Mouse (Mus musculus): Measurements from ENCODE around the gene Prr18. TPM values are rescaled to one million over a fixed set of nuclear protein-coding genes. Genes with fewer than 3 reads are reported as not detected.

Prr18 gene
- polyA plus RNA-seq, 1 experiment from 2014 or later, result 0.31 TPM

DNA sequence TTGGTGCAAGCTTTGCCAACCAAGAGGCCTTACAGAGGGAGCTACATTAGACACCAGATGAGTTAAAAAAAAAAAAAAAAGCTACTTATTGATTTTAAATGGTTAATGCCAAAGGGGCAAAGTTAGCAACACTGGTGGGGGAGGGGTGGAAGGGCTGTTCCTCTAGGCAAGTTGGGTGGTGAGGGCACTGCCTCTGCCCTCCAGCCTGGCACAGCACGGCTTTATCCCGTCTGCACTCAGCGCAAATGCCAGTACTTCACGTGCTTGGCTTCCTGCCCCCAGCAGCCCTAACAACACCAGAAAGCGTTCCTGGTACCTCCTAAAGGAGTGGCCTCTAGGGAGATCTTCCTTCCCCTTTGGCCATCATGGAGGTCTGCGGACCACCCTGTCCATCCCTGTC lies 6.2 kb downstream of the Prr18 start:
- H3K4me3 ChIP-seq (ENCODE audit: low read depth, low read length), result no peak overlapping the region
- no peaks in the 10 kb centered on the region for H3K9me3 ChIP-seq (replicated peaks; ENCODE audit: control insufficient read depth, low read length)
- peaks cover 36% of the 10 kb centered on the region for H3K27me3 ChIP-seq (ENCODE audit: control insufficient read depth, insufficient read depth, low read length)
- 66% methylated on average over 6 of the region's 6 CpGs for WGBS
- H3K36me3 ChIP-seq (replicated peaks; ENCODE audit: control insufficient read depth, insufficient read depth, low read depth, low read length), result no peaks in the 10 kb centered on the region
- no peak overlapping the region for H3K27ac ChIP-seq (replicated peaks; ENCODE audit: low read depth, low read length)
- H3K4me2 ChIP-seq (ENCODE audit: low read depth, low read length), result no peak overlapping the region
- no peak overlapping the region for H3K9ac ChIP-seq (replicated peaks; ENCODE audit: low read length)
- DNase-seq (ENCODE audit: low spot score), result no peak
- ATAC-seq (replicated peaks; ENCODE audit: insufficient number of reproducible peaks, low FRiP score, low TSS enrichment, low read depth), result no peak
- peaks cover 3% of the 10 kb centered on the region for H3K4me1 ChIP-seq (ENCODE audit: control insufficient read depth, insufficient read depth, low read length)

DNA sequence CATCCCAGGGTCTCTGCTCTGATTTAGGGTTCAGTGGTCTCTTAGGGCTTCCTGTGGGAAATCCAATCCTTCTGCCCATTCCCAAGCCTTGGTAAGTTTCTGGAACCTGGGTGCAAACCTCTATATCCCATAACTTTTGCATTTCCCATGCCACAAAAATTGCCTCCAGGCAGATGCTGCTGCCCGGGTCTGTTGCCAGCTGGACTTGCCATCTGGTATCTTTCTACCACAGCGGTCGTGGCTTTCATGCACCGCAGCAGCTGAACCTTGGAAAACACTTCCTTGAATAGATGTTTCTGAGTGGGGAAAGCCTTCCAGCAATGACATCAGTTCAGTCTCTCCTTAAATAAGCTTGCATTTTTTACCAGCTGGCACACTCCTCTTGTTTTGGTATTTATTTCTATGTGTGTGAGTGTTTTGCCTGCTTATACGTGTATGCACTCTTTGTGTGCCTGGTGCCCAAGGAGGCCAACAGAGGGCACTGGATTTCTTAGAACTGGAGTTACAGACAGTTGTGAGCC lies 10.6 kb downstream of the Prr18 start:
- no peaks in the 10 kb centered on the region for H3K4me1 ChIP-seq (ENCODE audit: control insufficient read depth, insufficient read depth, low read length)
- no peak overlapping the region for H3K4me3 ChIP-seq (ENCODE audit: low read depth, low read length)
- no peak overlapping the region for H3K9ac ChIP-seq (replicated peaks; ENCODE audit: low read length)
- ATAC-seq (replicated peaks; ENCODE audit: insufficient number of reproducible peaks, low FRiP score, low TSS enrichment, low read depth) (no peak), DNase-seq (ENCODE audit: low spot score) (no peak)
- H3K4me2 ChIP-seq (ENCODE audit: low read depth, low read length), result no peak overlapping the region
- no peaks in the 10 kb centered on the region for H3K9me3 ChIP-seq (replicated peaks; ENCODE audit: control insufficient read depth, low read length)
- WGBS, result 86% methylated on average over 5 of the region's 5 CpGs
- no peak overlapping the region for H3K27ac ChIP-seq (replicated peaks; ENCODE audit: low read depth, low read length)
- no peaks in the 10 kb centered on the region for H3K27me3 ChIP-seq (ENCODE audit: control insufficient read depth, insufficient read depth, low read length)
- no peaks in the 10 kb centered on the region for H3K36me3 ChIP-seq (replicated peaks; ENCODE audit: control insufficient read depth, insufficient read depth, low read depth, low read length)

DNA sequence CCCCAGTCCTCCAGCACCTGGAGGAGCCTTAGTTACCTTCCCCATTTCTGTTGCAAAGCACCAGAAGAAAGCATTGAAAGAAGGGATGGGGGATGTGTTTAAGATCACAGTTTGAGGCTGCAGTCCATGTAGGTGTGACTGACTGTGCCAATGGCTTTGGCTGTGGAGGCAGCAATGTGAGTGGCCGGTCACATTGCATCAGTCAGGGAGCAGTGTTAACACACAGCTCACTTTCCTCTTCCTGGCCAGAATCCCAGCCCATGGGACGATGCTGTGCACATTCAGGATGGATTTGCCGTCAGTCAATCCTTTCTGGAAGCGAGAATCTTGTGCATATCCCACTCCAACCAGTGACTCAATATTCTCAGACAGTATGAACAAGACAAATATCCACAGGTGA lies 11.7 kb downstream of the Prr18 start:
- ATAC-seq (replicated peaks; ENCODE audit: insufficient number of reproducible peaks, low FRiP score, low TSS enrichment, low read depth) (no peak), DNase-seq (ENCODE audit: low spot score) (no peak)
- Histone ChIP-seq H3K4me2 (ENCODE audit: low read depth, low read length) (no peak overlapping the region), H3K27me3 (ENCODE audit: control insufficient read depth, insufficient read depth, low read length) (no peaks in the 10 kb centered on the region), H3K4me3 (ENCODE audit: low read depth, low read length) (no peak overlapping the region), H3K27ac (replicated peaks; ENCODE audit: low read depth, low read length) (no peak overlapping the region), H3K36me3 (replicated peaks; ENCODE audit: control insufficient read depth, insufficient read depth, low read depth, low read length) (no peaks in the 10 kb centered on the region), H3K4me1 (ENCODE audit: control insufficient read depth, insufficient read depth, low read length) (no peaks in the 10 kb centered on the region), H3K9me3 (replicated peaks; ENCODE audit: control insufficient read depth, low read length) (no peaks in the 10 kb centered on the region), H3K9ac (replicated peaks; ENCODE audit: low read length) (no peak overlapping the region)
- 85% methylated on average over 4 of the region's 4 CpGs for WGBS

DNA sequence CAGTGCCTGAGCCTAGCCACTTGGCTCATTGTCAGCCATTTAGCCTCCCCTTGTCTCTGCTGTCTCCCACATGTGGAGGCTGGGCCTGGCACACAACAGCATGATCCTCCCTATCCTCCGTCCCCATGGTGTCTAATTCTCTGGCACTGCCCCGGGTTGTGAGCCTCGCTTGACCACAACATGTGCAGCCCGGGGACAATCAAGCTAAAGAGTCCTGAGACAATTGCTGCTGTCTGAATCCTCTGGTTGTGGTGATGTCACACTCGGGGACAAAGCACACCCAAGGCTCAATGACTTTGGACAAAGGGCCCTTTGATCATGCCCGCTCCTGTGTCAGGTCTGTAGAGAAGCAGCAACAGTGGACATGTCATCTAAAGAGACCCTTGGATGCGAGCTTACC lies 13.8 kb downstream of the Prr18 start:
- Histone ChIP-seq H3K4me3 (ENCODE audit: low read depth, low read length) (no peak overlapping the region), H3K27me3 (ENCODE audit: control insufficient read depth, insufficient read depth, low read length) (no peaks in the 10 kb centered on the region), H3K4me1 (ENCODE audit: control insufficient read depth, insufficient read depth, low read length) (no peaks in the 10 kb centered on the region), H3K4me2 (ENCODE audit: low read depth, low read length) (no peak overlapping the region), H3K36me3 (replicated peaks; ENCODE audit: control insufficient read depth, insufficient read depth, low read depth, low read length) (no peaks in the 10 kb centered on the region), H3K9ac (replicated peaks; ENCODE audit: low read length) (no peak overlapping the region; the same call in 1 of the 2 replicates), H3K27ac (replicated peaks; ENCODE audit: low read depth, low read length) (no peak overlapping the region), H3K9me3 (replicated peaks; ENCODE audit: control insufficient read depth, low read length) (no peaks in the 10 kb centered on the region)
- 51% methylated on average over 7 of the region's 7 CpGs for WGBS
- DNase-seq (ENCODE audit: low spot score), result no peak
- ATAC-seq (replicated peaks; ENCODE audit: insufficient number of reproducible peaks, low FRiP score, low TSS enrichment, low read depth), result no peak

- H3K27me3 ChIP-seq (ENCODE audit: control insufficient read depth, insufficient read depth, low read length), result no peaks in the 10 kb centered on the region
- no peak within 1 kb of the TSS for H3K4me3 ChIP-seq (ENCODE audit: low read depth, low read length)
- DNase-seq (ENCODE audit: low spot score), result no peak
- no peaks in the 10 kb centered on the region for H3K36me3 ChIP-seq (replicated peaks; ENCODE audit: control insufficient read depth, insufficient read depth, low read depth, low read length)
- no peak within 1 kb of the TSS for H3K27ac ChIP-seq (replicated peaks; ENCODE audit: low read depth, low read length)
- no peaks in the 10 kb centered on the region for H3K9me3 ChIP-seq (replicated peaks; ENCODE audit: control insufficient read depth, low read length)
- WGBS, result 83% methylated on average over 6 of the region's 6 CpGs
- ATAC-seq (replicated peaks; ENCODE audit: insufficient number of reproducible peaks, low FRiP score, low TSS enrichment, low read depth), result no peak
- H3K4me1 ChIP-seq (ENCODE audit: control insufficient read depth, insufficient read depth, low read length), result no peaks in the 10 kb centered on the region
- no peak within 1 kb of the TSS for H3K9ac ChIP-seq (replicated peaks; ENCODE audit: low read length)
- H3K4me2 ChIP-seq (ENCODE audit: low read depth, low read length), result no peak within 1 kb of the TSS
Measured at GRCm38 (mm10) chr17:8355692-8356091, 18.4 kb downstream of the Prr18 start, which contains the start of gene T2. T2 (plus strand) TSS chr17:8355992.

DNA sequence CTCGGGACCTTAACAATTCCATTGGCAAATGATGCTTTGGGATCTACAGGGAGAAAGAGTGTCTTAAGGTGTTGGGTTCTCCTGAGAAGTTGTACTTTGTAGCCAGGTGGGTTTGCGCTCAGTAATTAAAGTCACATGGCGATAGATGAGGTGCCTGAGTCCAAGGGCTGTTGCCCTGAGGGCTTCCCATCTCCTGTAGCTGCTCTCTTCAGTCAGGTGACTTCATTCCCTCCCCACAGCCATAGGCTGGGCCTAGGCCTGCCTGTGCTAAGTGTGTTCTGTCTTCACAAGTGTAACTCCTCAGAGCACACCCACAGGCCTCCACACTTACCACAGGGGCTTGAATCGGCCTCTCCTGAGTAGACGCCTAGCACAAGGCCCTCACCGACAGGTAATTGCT lies 20.2 kb downstream of the Prr18 start:
- H3K36me3 ChIP-seq (replicated peaks; ENCODE audit: control insufficient read depth, insufficient read depth, low read depth, low read length), result no peaks in the 10 kb centered on the region
- no peaks in the 10 kb centered on the region for H3K9me3 ChIP-seq (replicated peaks; ENCODE audit: control insufficient read depth, low read length)
- ATAC-seq (replicated peaks; ENCODE audit: insufficient number of reproducible peaks, low FRiP score, low TSS enrichment, low read depth) (no peak), DNase-seq (ENCODE audit: low spot score) (no peak)
- H3K4me3 ChIP-seq (ENCODE audit: low read depth, low read length), result no peak overlapping the region
- 79% methylated on average over 6 of the region's 6 CpGs for WGBS
- no peak overlapping the region for H3K4me2 ChIP-seq (ENCODE audit: low read depth, low read length)
- H3K27me3 ChIP-seq (ENCODE audit: control insufficient read depth, insufficient read depth, low read length), result no peaks in the 10 kb centered on the region
- H3K9ac ChIP-seq (replicated peaks; ENCODE audit: low read length), result no peak overlapping the region
- H3K4me1 ChIP-seq (ENCODE audit: control insufficient read depth, insufficient read depth, low read length), result no peaks in the 10 kb centered on the region
- H3K27ac ChIP-seq (replicated peaks; ENCODE audit: low read depth, low read length), result no peak overlapping the region

- ATAC-seq (replicated peaks; ENCODE audit: insufficient number of reproducible peaks, low FRiP score, low TSS enrichment, low read depth) (no peak), DNase-seq (ENCODE audit: low spot score) (no peak)
- Histone ChIP-seq H3K9me3 (replicated peaks; ENCODE audit: control insufficient read depth, low read length) (no peaks in the 10 kb centered on the region), H3K27ac (replicated peaks; ENCODE audit: low read depth, low read length) (no peak overlapping the region), H3K4me2 (ENCODE audit: low read depth, low read length) (no peak overlapping the region), H3K9ac (replicated peaks; ENCODE audit: low read length) (no peak overlapping the region), H3K4me1 (ENCODE audit: control insufficient read depth, insufficient read depth, low read length) (no peaks in the 10 kb centered on the region), H3K4me3 (ENCODE audit: low read depth, low read length) (no peak overlapping the region), H3K27me3 (ENCODE audit: control insufficient read depth, insufficient read depth, low read length) (no peaks in the 10 kb centered on the region), H3K36me3 (replicated peaks; ENCODE audit: control insufficient read depth, insufficient read depth, low read depth, low read length) (no peaks in the 10 kb centered on the region)
- 92% methylated on average over 5 of the region's 5 CpGs for WGBS
Measured at GRCm38 (mm10) chr17:8360876-8361275, 23.6 kb downstream of the Prr18 start.

- WGBS, result 72% methylated on average over 10 of the region's 10 CpGs
- ATAC-seq (replicated peaks; ENCODE audit: insufficient number of reproducible peaks, low FRiP score, low TSS enrichment, low read depth), result no peak
Measured at GRCm38 (mm10) chr17:8361281-8362103, 24.2 kb downstream of the Prr18 start.

More at GRCm38 (mm10) chr17:8361281-8362103, 24.2 kb downstream of the Prr18 start:
- DNase-seq (ENCODE audit: low spot score), result no peak
- Histone ChIP-seq H3K27me3 (ENCODE audit: control insufficient read depth, insufficient read depth, low read length) (no peaks in the 10 kb centered on the region), H3K9ac (replicated peaks; ENCODE audit: low read length) (no peak overlapping the region), H3K4me3 (ENCODE audit: low read depth, low read length) (no peak overlapping the region), H3K27ac (replicated peaks; ENCODE audit: low read depth, low read length) (no peak overlapping the region), H3K4me1 (ENCODE audit: control insufficient read depth, insufficient read depth, low read length) (no peaks in the 10 kb centered on the region), H3K36me3 (replicated peaks; ENCODE audit: control insufficient read depth, insufficient read depth, low read depth, low read length) (no peaks in the 10 kb centered on the region), H3K4me2 (ENCODE audit: low read depth, low read length) (no peak overlapping the region), H3K9me3 (replicated peaks; ENCODE audit: control insufficient read depth, low read length) (no peaks in the 10 kb centered on the region)

Data from embryonic facial prominence, embryonic 11.5 days (tissue).